Mouse (Mus musculus): ENCODE data around the gene Slc43a2.

DNA sequence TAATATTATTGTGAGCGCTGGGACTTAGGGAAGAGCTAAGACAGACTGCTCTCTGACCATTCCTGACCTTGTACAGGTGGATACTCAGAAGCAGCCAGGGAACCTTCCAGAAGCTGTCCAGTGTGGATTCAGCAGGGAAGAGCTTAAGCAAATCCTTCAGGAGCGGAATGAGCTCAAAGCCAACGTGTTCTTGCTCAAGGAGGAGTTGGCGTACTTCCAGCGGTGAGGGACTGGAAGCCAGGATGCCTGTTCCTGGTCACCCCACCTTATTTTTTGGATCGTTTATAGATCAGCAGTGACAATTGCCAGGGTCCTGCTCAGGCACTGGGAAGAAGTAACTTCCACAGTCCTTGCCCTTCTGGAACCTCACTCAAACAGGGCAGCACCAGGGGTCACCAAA lies 20.3 kb upstream of the Slc43a2 start:
- TF ChIP-seq USF1 (IDR thresholded peaks at IDR 0.05; ENCODE audit: low read depth, low read length) = no peak
- no peak for TF ChIP-seq CTCF (IDR thresholded peaks at IDR 0.05 in 2 of 3, conservative IDR thresholded peaks at IDR 0.05 in 1 of 3; ENCODE audit: control insufficient read depth in 1 of 3, insufficient read depth in 1 of 3, low read depth in 2 of 3, low read length in 3 of 3, poor library complexity in 1 of 3, severe bottlenecking in 1 of 3)
- no peak for TF ChIP-seq MXI1 (IDR thresholded peaks at IDR 0.05; ENCODE audit: low read depth, low read length)
- TF ChIP-seq POLR2A (IDR thresholded peaks at IDR 0.05; ENCODE audit: control insufficient read depth in 1 of 2, insufficient read depth in 1 of 2, low read depth in 1 of 2, low read length in 2 of 2, poor library complexity in 1 of 2) = no peak
- no peak for TF ChIP-seq CHD2 (IDR thresholded peaks at IDR 0.05; ENCODE audit: low read length)

Measured in MEL (cell line).